Mouse (Mus musculus) heart, postnatal 10 days (tissue): Measurements from ENCODE around the gene Irs2. TPM values are rescaled to one million over a fixed set of nuclear protein-coding genes. Genes with fewer than 3 reads are reported as not detected.

Experiments used
- DNase-seq, 2 experiments: peaks; one replicate each; pipeline ENCODE4 v3.0.0; 2021
- intact Hi-C: fragments of 180-260 bp; cut with DNase I; formaldehyde crosslinking; loops from one replicate; pipeline ENCODE4 v1.15.1; 2025
- total RNA-seq, 2 experiments: library from RNA; stranded (reverse); gene quantifications; 2 replicates each; pipeline ENCODE4 v1.2.3; 2021

The Irs2 gene
- 10 to 100 TPM; 17.7 to 22.0 TPM for total RNA-seq

GRCm38 (mm10) chr8:11008379-11008775 lies at the start of gene Irs2:
Gene Irs2 (minus strand): TSS chr8:11008458.
- intact Hi-C loops = loop anchor here (1.0 to 5.0 kb wide), 4 partner anchors 126 to 356 kb away; no protein-coding TSS in a partner anchor
- no peak for DNase-seq

- intact Hi-C loops = no loop called here
- no peak for DNase-seq
Measured at GRCm38 (mm10) chr8:11056665-11057064, 48.4 kb upstream of the Irs2 start.

GRCm38 (mm10) chr8:11056175-11056563 lies 47.9 kb upstream of the Irs2 start:
- no peak for DNase-seq
- intact Hi-C loops = no loop called here

- intact Hi-C loops = no loop called here
- no peak for DNase-seq
Measured at GRCm38 (mm10) chr8:11055557-11056174, 47.4 kb upstream of the Irs2 start.

GRCm38 (mm10) chr8:11049835-11050234 lies 41.6 kb upstream of the Irs2 start:
- intact Hi-C loops = no loop called here
- DNase-seq = no peak

GRCm38 (mm10) chr8:11047812-11048211 lies 39.6 kb upstream of the Irs2 start:
- intact Hi-C loops = no loop called here
- no peak for DNase-seq

- intact Hi-C loops = no loop called here
- no peak for DNase-seq
Measured at GRCm38 (mm10) chr8:11044660-11045059, 36.4 kb upstream of the Irs2 start.

- no peak for DNase-seq
- intact Hi-C loops = no loop called here
Measured at GRCm38 (mm10) chr8:11043591-11043990, 35.3 kb upstream of the Irs2 start.

- no peak for DNase-seq
- intact Hi-C loops = no loop called here
Measured at GRCm38 (mm10) chr8:11042872-11043587, 34.8 kb upstream of the Irs2 start.

- DNase-seq = no peak
- intact Hi-C loops = no loop called here
Measured at GRCm38 (mm10) chr8:11040088-11040487, 31.8 kb upstream of the Irs2 start.

GRCm38 (mm10) chr8:11038788-11039187 lies 30.5 kb upstream of the Irs2 start:
- intact Hi-C loops = no loop called here
- DNase-seq = no peak

GRCm38 (mm10) chr8:11038367-11038766 lies 30.1 kb upstream of the Irs2 start:
- no peak for DNase-seq
- intact Hi-C loops = no loop called here

GRCm38 (mm10) chr8:11036790-11037189 lies 28.5 kb upstream of the Irs2 start:
- intact Hi-C loops = no loop called here
- no peak for DNase-seq

- DNase-seq = no peak
- intact Hi-C loops = no loop called here
Measured at GRCm38 (mm10) chr8:11035628-11036416, 27.6 kb upstream of the Irs2 start.

GRCm38 (mm10) chr8:11024871-11025270 lies 16.6 kb upstream of the Irs2 start:
- intact Hi-C loops = no loop called here

GRCm38 (mm10) chr8:11020949-11021572 lies 12.8 kb upstream of the Irs2 start:
- intact Hi-C loops = no loop called here
- DNase-seq = no peak

More at GRCm38 (mm10) chr8:11024871-11025270, 16.6 kb upstream of the Irs2 start:
- no peak for DNase-seq

GRCm38 (mm10) chr8:11015622-11016021 lies 7.4 kb upstream of the Irs2 start:
- intact Hi-C loops = loop anchor here (2.0 kb wide), 1 partner anchor 575 kb away; no protein-coding TSS in a partner anchor
- no peak for DNase-seq

GRCm38 (mm10) chr8:11013258-11013657 lies 5.0 kb upstream of the Irs2 start:
- intact Hi-C loops = loop anchor here (1.0 to 2.0 kb wide), 2 partner anchors 439 to 598 kb away; no protein-coding TSS in a partner anchor
- peak; percentile 72 to 76 for DNase-seq

- peak; percentile 23 to 28 for DNase-seq
Measured at GRCm38 (mm10) chr8:11011787-11012485, 3.7 kb upstream of the Irs2 start.

More at GRCm38 (mm10) chr8:11011787-11012485, 3.7 kb upstream of the Irs2 start:
- intact Hi-C loops = loop anchor here (2.0 kb wide), 2 partner anchors 87 to 597 kb away; no protein-coding TSS in a partner anchor
